Mouse (Mus musculus) MEL (cell line): ENCODE measurements around the gene P4ha2. TPM values are rescaled to one million over a fixed set of nuclear protein-coding genes. Genes with fewer than 3 reads are reported as not detected.

ENCODE experiments used
- DNase-seq: peaks from one replicate; pipeline ENCODE4 v3.0.0; 2011; ENCODE audit warnings: low read depth, low spot score
- H3K27ac ChIP-seq: 2 replicates; pipeline ENCODE4 v1.5.1; 2012; ENCODE audit warnings: low read depth, mild to moderate bottlenecking, control low read depth, low read length, moderate library complexity; ENCODE audit not compliant: control insufficient read depth
- H3K27me3 ChIP-seq, 2 experiments: fragments of 150-350 bp in 1 of 2; sonication (generic) in 1 of 2; 2 replicates each; pipeline ENCODE4 v1.6.1; 2012; ENCODE audit warnings: low read length in 2 of 2, mild to moderate bottlenecking in 2 of 2, improper control_type of control experiment in 1 of 2, moderate library complexity in 1 of 2; ENCODE audit not compliant: insufficient read depth in 2 of 2, control insufficient read depth in 1 of 2
- H3K36me3 ChIP-seq, 2 experiments: 2 replicates each; pipeline ENCODE4 v1.6.1; 2012 to 2014; ENCODE audit warnings: low read length in 2 of 2, improper control_type of control experiment in 1 of 2, inconsistent platforms in 1 of 2, mild to moderate bottlenecking in 1 of 2; ENCODE audit not compliant: insufficient read depth in 2 of 2, control insufficient read depth in 1 of 2
- H3K4me1 ChIP-seq, 2 experiments: fragments of 150-350 bp in 1 of 2; sonication (generic) in 1 of 2; 2 replicates each; pipeline ENCODE4 v1.6.1; 2012; ENCODE audit warnings: low read length in 2 of 2, improper control_type of control experiment in 1 of 2, mild to moderate bottlenecking in 1 of 2; ENCODE audit not compliant: insufficient read depth in 2 of 2, control insufficient read depth in 1 of 2
- H3K4me3 ChIP-seq, 2 experiments: fragments of 150-350 bp in 1 of 2; sonication (generic) in 1 of 2; 2 replicates each; pipeline ENCODE4 v1.5.1; 2012; ENCODE audit warnings: low read depth in 2 of 2, low read length in 2 of 2, mild to moderate bottlenecking in 2 of 2, moderate library complexity in 2 of 2, control low read depth in 1 of 2, improper control_type of control experiment in 1 of 2; ENCODE audit not compliant: control insufficient read depth in 1 of 2, insufficient read depth in 1 of 2
- H3K79me2 ChIP-seq: 2 replicates; pipeline ENCODE4 v1.6.1; 2012; ENCODE audit warnings: mild to moderate bottlenecking, low read length, moderate library complexity; ENCODE audit not compliant: control insufficient read depth, poor library complexity, insufficient read depth
- H3K9ac ChIP-seq: 2 replicates; pipeline ENCODE4 v1.6.1; 2012; ENCODE audit warnings: low read depth, mild to moderate bottlenecking, control low read depth, low read length, moderate library complexity; ENCODE audit not compliant: control insufficient read depth, poor library complexity, severe bottlenecking
- H3K9me3 ChIP-seq: fragments of 150-350 bp; sonication (generic); replicated peaks from 2 replicates; pipeline ENCODE4 v1.6.1; 2012; ENCODE audit warnings: mild to moderate bottlenecking, low read length, improper control_type of control experiment, moderate library complexity; ENCODE audit not compliant: insufficient read depth
- BHLHE40 ChIP-seq: IDR thresholded peaks from 2 replicates; pipeline ENCODE4 v1.6.1; 2012; ENCODE audit warnings: low read depth, mild to moderate bottlenecking, inconsistent platforms, low read length, improper control_type of control experiment, borderline replicate concordance
- CHD1 ChIP-seq: IDR thresholded peaks from 2 replicates; pipeline ENCODE4 v1.6.1; 2012; ENCODE audit warnings: low read depth, mild to moderate bottlenecking, inconsistent platforms, low read length, improper control_type of control experiment
- ELF1 ChIP-seq: IDR thresholded peaks from 2 replicates; pipeline ENCODE4 v1.6.1; 2014; ENCODE audit warnings: low read depth, mild to moderate bottlenecking, inconsistent platforms, low read length, improper control_type of control experiment, moderate library complexity
- ETS1 ChIP-seq: IDR thresholded peaks from 2 replicates; pipeline ENCODE4 v1.6.1; 2012; ENCODE audit warnings: low read depth, mild to moderate bottlenecking, inconsistent platforms, low read length, improper control_type of control experiment, moderate library complexity
- GABPA ChIP-seq: IDR thresholded peaks from 2 replicates; pipeline ENCODE4 v1.6.1; 2012; ENCODE audit warnings: low read depth, mild to moderate bottlenecking, inconsistent platforms, low read length, improper control_type of control experiment, moderate library complexity
- GATA1 ChIP-seq: IDR thresholded peaks from 2 replicates; pipeline ENCODE4 v1.6.1; 2011; ENCODE audit warnings: low read depth, low read length, improper control_type of control experiment
- KAT2A ChIP-seq: conservative IDR thresholded peaks from 2 replicates; pipeline ENCODE4 v1.6.1; 2012; ENCODE audit warnings: low read depth, low read length, improper control_type of control experiment, inconsistent platforms
- MAZ ChIP-seq: IDR thresholded peaks from 2 replicates; pipeline ENCODE4 v1.6.1; 2012; ENCODE audit warnings: low read depth, mild to moderate bottlenecking, inconsistent platforms, low read length, improper control_type of control experiment
- MXI1 ChIP-seq: IDR thresholded peaks from 2 replicates; pipeline ENCODE4 v1.6.1; 2011; ENCODE audit warnings: mild to moderate bottlenecking, low read depth, low read length, improper control_type of control experiment
- MYC ChIP-seq: IDR thresholded peaks from 2 replicates; pipeline ENCODE4 v1.6.1; 2011; ENCODE audit warnings: low read depth, mild to moderate bottlenecking, low read length, improper control_type of control experiment, moderate library complexity
- POLR2AphosphoS2 ChIP-seq: IDR thresholded peaks from 2 replicates; pipeline ENCODE4 v1.6.1; 2011; ENCODE audit warnings: low read length, improper control_type of control experiment
- POLR2AphosphoS5 ChIP-seq: IDR thresholded peaks from 2 replicates; pipeline ENCODE4 v1.6.1; 2012; ENCODE audit warnings: low read depth, borderline replicate concordance, mild to moderate bottlenecking, inconsistent platforms, low read length, moderate library complexity, mixed read lengths
- RCOR1 ChIP-seq: IDR thresholded peaks from 2 replicates; pipeline ENCODE4 v1.6.1; 2012; ENCODE audit warnings: low read depth, mild to moderate bottlenecking, inconsistent platforms, low read length, improper control_type of control experiment
- USF2 ChIP-seq, 2 experiments: IDR thresholded peaks; 2 replicates each; pipeline ENCODE4 v1.6.1; 2011 to 2012; ENCODE audit warnings: improper control_type of control experiment in 2 of 2, low read length in 2 of 2, borderline replicate concordance in 1 of 2, inconsistent platforms in 1 of 2, low read depth in 1 of 2, mild to moderate bottlenecking in 1 of 2; ENCODE audit not compliant: insufficient read depth in 1 of 2
- ZC3H11A ChIP-seq: IDR thresholded peaks from 2 replicates; pipeline ENCODE4 v1.6.1; 2012; ENCODE audit warnings: low read depth, mild to moderate bottlenecking, inconsistent platforms, low read length, improper control_type of control experiment
- ZKSCAN1 ChIP-seq: IDR thresholded peaks from 2 replicates; pipeline ENCODE4 v1.6.1; 2012; ENCODE audit warnings: low read depth, mild to moderate bottlenecking, inconsistent platforms, low read length, improper control_type of control experiment, moderate library complexity
- ZMIZ1 ChIP-seq: IDR thresholded peaks from 2 replicates; pipeline ENCODE4 v1.6.1; 2012; ENCODE audit warnings: low read depth, mild to moderate bottlenecking, inconsistent platforms, low read length, improper control_type of control experiment, moderate library complexity
- polyA plus RNA-seq, 2 experiments: library from polyadenylated mRNA; stranded (reverse) in 1 of 2; unstranded in 1 of 2; fragments of >175 nt in 1 of 2; fragments of >200 nt in 1 of 2; gene quantifications; 2 replicates each; pipeline versions ENCODE4 v1.2.1 to v1.2.4; 2012; ENCODE audit warnings: low replicate concordance in 2 of 2, low read depth in 1 of 2; ENCODE audit not compliant: insufficient read length in 2 of 2, insufficient read depth in 1 of 2, missing spikeins in 1 of 2
- total RNA-seq: library from RNA; depleted of rRNA; stranded (reverse); fragments of 300-350 nt; gene quantifications from 2 replicates; pipeline ENCODE4 v1.2.3, GENCODE M21; 2012

Gene P4ha2
- total and polyA plus RNA-seq, 3 experiments: 18.6 to 57.8 TPM; not detected in 1

GRCm38 (mm10) chr11:54115911-54116310 is 16.0 kb downstream of the P4ha2 start:
- no peak for DNase-seq

GRCm38 (mm10) chr11:54116406-54116805 is 16.5 kb downstream of the P4ha2 start:
- H3K79me2 ChIP-seq: no peaks in the 10 kb centered on the region; the same call in 1 of the 2 replicates
- no peak for TF ChIP-seq BHLHE40
- no peak for TF ChIP-seq GABPA
- TF ChIP-seq ETS1: no peak
- TF ChIP-seq ELF1: no peak
- TF ChIP-seq USF2 (IDR thresholded peaks at IDR 0.05; ENCODE audit: borderline replicate concordance in 1 of 2, insufficient read depth in 1 of 2, low read depth in 1 of 2, low read length in 2 of 2): no peak
- TF ChIP-seq ZMIZ1: no peak
- TF ChIP-seq MAZ: no peak
- TF ChIP-seq MXI1: no peak
- TF ChIP-seq, all 39 proteins: peak for 0
- Histone ChIP-seq H3K4me1 (no peaks in the 10 kb centered on the region), H3K9ac (no peak overlapping the region), H3K27ac (no peak overlapping the region), H3K4me3 (no peak overlapping the region), H3K36me3 (peaks cover 0 to 2% of the 10 kb centered on the region in 2 experiments; a peak in 2 of 4 replicates), H3K27me3 (no peaks in the 10 kb centered on the region), H3K9me3 (no peaks in the 10 kb centered on the region)
- no peak for DNase-seq

More at GRCm38 (mm10) chr11:54115911-54116310, 16.0 kb downstream of the P4ha2 start:
- H3K36me3 ChIP-seq: peaks cover 0 to 2% of the 10 kb centered on the region in 2 experiments; a peak in 2 of 4 replicates
- no peak overlapping the region for H3K27ac ChIP-seq
- no peak overlapping the region for H3K9ac ChIP-seq
- TF ChIP-seq MYC: no peak
- no peak for TF ChIP-seq POLR2AphosphoS5
- no peak for TF ChIP-seq GATA1
- TF ChIP-seq CHD1: no peak
- no peak for TF ChIP-seq ZKSCAN1
- no peak for TF ChIP-seq KAT2A
- TF ChIP-seq POLR2AphosphoS2: no peak
- TF ChIP-seq ZC3H11A: no peak
- TF ChIP-seq RCOR1: no peak
- H3K27me3 ChIP-seq: no peaks in the 10 kb centered on the region
- no peak overlapping the region for H3K4me3 ChIP-seq
- no peaks in the 10 kb centered on the region for H3K9me3 ChIP-seq
- H3K4me1 ChIP-seq: no peaks in the 10 kb centered on the region
- no peaks in the 10 kb centered on the region; the same call in 1 of the 2 replicates for H3K79me2 ChIP-seq
